Mouse (Mus musculus) thymus, adult 2 months (tissue): ENCODE data around the gene 4921539E11Rik. TPM values are rescaled to one million over a fixed set of nuclear protein-coding genes. Genes with fewer than 3 reads are reported as not detected.
A peak's percentile ranks its signal among the peaks of the same experiment; 100 is the strongest.

Experiments used
- DNase-seq: peaks from one replicate; pipeline ENCODE4 v3.0.0; 2021
- H3K27ac ChIP-seq: fragments of 200-500 bp; 2 replicates; pipeline ENCODE4 v1.5.1; 2012; ENCODE audit warnings: low read length, control low read depth; ENCODE audit not compliant: control insufficient read depth, insufficient read depth
- H3K27me3 ChIP-seq: fragments of 200-500 bp; 2 replicates; pipeline ENCODE4 v1.6.1; 2012; ENCODE audit warnings: mild to moderate bottlenecking, low read length, moderate library complexity, mixed read lengths; ENCODE audit not compliant: control insufficient read depth, insufficient read depth
- H3K36me3 ChIP-seq: fragments of 200-500 bp; 2 replicates; pipeline ENCODE4 v1.6.1; 2012; ENCODE audit warnings: mild to moderate bottlenecking, low read length, moderate library complexity; ENCODE audit not compliant: control insufficient read depth, insufficient read depth
- H3K4me1 ChIP-seq: fragments of 200-500 bp; replicated peaks from 2 replicates; pipeline ENCODE4 v1.6.1; 2012; ENCODE audit warnings: low read length; ENCODE audit not compliant: control insufficient read depth, insufficient read depth
- H3K4me3 ChIP-seq: fragments of 200-500 bp; 2 replicates; pipeline ENCODE4 v1.5.1; 2012; ENCODE audit warnings: mild to moderate bottlenecking, low read length, control low read depth, moderate library complexity; ENCODE audit not compliant: control insufficient read depth, insufficient read depth
- CTCF ChIP-seq: fragments of 200-500 bp; IDR thresholded peaks from 2 replicates; pipeline ENCODE4 v1.5.1; 2012; ENCODE audit warnings: mild to moderate bottlenecking, control low read depth, low read length, moderate library complexity, borderline replicate concordance; ENCODE audit not compliant: control insufficient read depth, poor library complexity, insufficient read depth; ENCODE audit errors: extremely low read depth
- POLR2A ChIP-seq: fragments of 200-500 bp; IDR thresholded peaks from 2 replicates; pipeline ENCODE4 v1.6.1; 2012; ENCODE audit warnings: mild to moderate bottlenecking, low read length, control low read depth, moderate library complexity; ENCODE audit not compliant: control insufficient read depth, poor library complexity, insufficient read depth; ENCODE audit errors: extremely low read depth
- WGBS: fragments of 180-500 bp; shearing (Covaris S2); methylation state at CpG from one replicate; pipeline ENCODE4 v1.1.7; 2018; 5-methylcytosine and 5-hydroxymethylcytosine counted together
- polyA plus RNA-seq: library from polyadenylated mRNA; depleted of rRNA; stranded (reverse); fragments of >200 nt; gene quantifications from 2 replicates; pipeline ENCODE4 v1.2.3, GENCODE M21; 2012

Gene 4921539E11Rik
- polyA plus RNA-seq, 1 experiment, result not detected

- no peaks in the 10 kb centered on the region for H3K27me3 ChIP-seq
- TF ChIP-seq CTCF (no peak), POLR2A (no peak)
- 86% methylated on average over 8 of the region's 8 CpGs for WGBS
Measured at GRCm38 (mm10) chr4:103273021-103273420, 17.6 kb downstream of the 4921539E11Rik start.

DNA sequence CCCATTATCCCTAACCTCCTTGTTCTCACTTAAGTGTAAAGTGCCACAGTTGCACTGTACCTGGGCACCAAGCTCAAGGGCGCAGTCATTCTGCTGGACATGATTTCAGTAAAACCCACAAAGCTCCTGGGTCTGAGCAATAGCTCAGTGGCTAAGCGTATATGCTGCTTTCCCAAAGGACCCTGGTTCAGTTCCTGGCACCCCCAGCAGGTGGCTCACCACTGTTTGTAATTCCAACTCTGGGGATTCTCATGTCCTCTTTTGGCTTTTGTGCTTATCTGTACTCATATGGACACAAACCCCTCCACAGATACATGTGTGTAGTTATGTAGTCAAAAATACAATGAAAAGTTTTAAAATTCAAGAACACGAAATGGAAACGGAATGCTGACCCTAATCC lies 21.3 kb downstream of the 4921539E11Rik start:
- Histone ChIP-seq H3K27ac (no peak overlapping the region), H3K4me1 (no peaks in the 10 kb centered on the region), H3K27me3 (no peaks in the 10 kb centered on the region), H3K36me3 (no peaks in the 10 kb centered on the region), H3K4me3 (no peak overlapping the region)
- WGBS, result 93% methylated on average over 4 of the region's 4 CpGs
- TF ChIP-seq CTCF (no peak), POLR2A (no peak)
- DNase-seq, result peak; percentile 11

More at GRCm38 (mm10) chr4:103273021-103273420, 17.6 kb downstream of the 4921539E11Rik start:
- no peak overlapping the region for H3K4me3 ChIP-seq
- no peak overlapping the region for H3K27ac ChIP-seq
- no peaks in the 10 kb centered on the region for H3K4me1 ChIP-seq
- no peak for DNase-seq
- no peaks in the 10 kb centered on the region for H3K36me3 ChIP-seq

- 64% methylated on average over 2 of the region's 2 CpGs for WGBS
- no peak overlapping the region for H3K27ac ChIP-seq
Measured at GRCm38 (mm10) chr4:103265166-103265565, 25.5 kb downstream of the 4921539E11Rik start.

GRCm38 (mm10) chr4:103263812-103264396 lies 26.8 kb downstream of the 4921539E11Rik start:
- no peak overlapping the region for H3K4me3 ChIP-seq
- 72% methylated on average over 8 of the region's 8 CpGs for WGBS
- H3K27me3 ChIP-seq, result no peaks in the 10 kb centered on the region
- H3K36me3 ChIP-seq, result no peaks in the 10 kb centered on the region
- no peaks in the 10 kb centered on the region for H3K4me1 ChIP-seq
- no peak overlapping the region for H3K27ac ChIP-seq
- no peak for DNase-seq
- no peak for TF ChIP-seq POLR2A
- TF ChIP-seq CTCF, result no peak

More at GRCm38 (mm10) chr4:103265166-103265565, 25.5 kb downstream of the 4921539E11Rik start:
- no peak for DNase-seq
- Histone ChIP-seq H3K4me1 (no peaks in the 10 kb centered on the region), H3K27me3 (no peaks in the 10 kb centered on the region), H3K4me3 (no peak overlapping the region), H3K36me3 (no peaks in the 10 kb centered on the region)
- TF ChIP-seq CTCF, result no peak
- TF ChIP-seq POLR2A, result no peak

GRCm38 (mm10) chr4:103263378-103263777 lies 27.3 kb downstream of the 4921539E11Rik start:
- H3K4me3 ChIP-seq, result no peak overlapping the region
- no peaks in the 10 kb centered on the region for H3K36me3 ChIP-seq
- WGBS, result 71% methylated on average over 5 of the region's 5 CpGs
- no peaks in the 10 kb centered on the region for H3K27me3 ChIP-seq
- no peaks in the 10 kb centered on the region for H3K4me1 ChIP-seq
- TF ChIP-seq POLR2A (no peak), CTCF (no peak)
- no peak for DNase-seq
- H3K27ac ChIP-seq, result no peak overlapping the region

DNA sequence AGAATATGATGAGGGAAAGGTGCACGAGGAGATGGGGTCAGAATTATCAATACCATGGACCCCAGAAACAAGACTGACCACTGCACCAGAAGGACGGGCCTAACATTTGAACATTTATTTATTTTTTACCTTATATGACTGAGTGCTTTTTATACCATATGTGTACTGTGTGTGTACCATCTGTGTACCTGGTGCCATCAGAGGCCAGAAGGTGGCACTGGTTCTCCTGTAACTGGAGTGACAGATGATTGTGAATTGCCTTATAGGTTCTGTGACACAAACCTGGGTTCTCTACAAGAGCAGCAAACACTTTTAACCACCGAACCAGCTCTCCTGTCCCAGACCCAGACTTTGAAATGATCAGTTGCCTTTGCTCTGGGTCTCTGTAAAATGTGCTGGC lies 31.8 kb downstream of the 4921539E11Rik start:
- H3K4me3 ChIP-seq, result no peak overlapping the region
- no peaks in the 10 kb centered on the region for H3K27me3 ChIP-seq
- no peak overlapping the region for H3K27ac ChIP-seq
- no peak for TF ChIP-seq CTCF
- TF ChIP-seq POLR2A, result no peak
- 91% methylated on average over 3 of the region's 3 CpGs for WGBS
- no peaks in the 10 kb centered on the region for H3K4me1 ChIP-seq
- DNase-seq, result peak; percentile 13
- H3K36me3 ChIP-seq, result no peaks in the 10 kb centered on the region

GRCm38 (mm10) chr4:103253846-103254245 lies 36.8 kb downstream of the 4921539E11Rik start:
- Histone ChIP-seq H3K36me3 (no peaks in the 10 kb centered on the region), H3K4me3 (no peak overlapping the region), H3K4me1 (no peaks in the 10 kb centered on the region), H3K27ac (no peak overlapping the region), H3K27me3 (no peaks in the 10 kb centered on the region)
- TF ChIP-seq POLR2A (no peak), CTCF (no peak)
- WGBS, result 87% methylated on average over 4 of the region's 4 CpGs
- DNase-seq, result no peak
